Mouse (Mus musculus): Measurements from ENCODE around the gene Col6a2.

DNA sequence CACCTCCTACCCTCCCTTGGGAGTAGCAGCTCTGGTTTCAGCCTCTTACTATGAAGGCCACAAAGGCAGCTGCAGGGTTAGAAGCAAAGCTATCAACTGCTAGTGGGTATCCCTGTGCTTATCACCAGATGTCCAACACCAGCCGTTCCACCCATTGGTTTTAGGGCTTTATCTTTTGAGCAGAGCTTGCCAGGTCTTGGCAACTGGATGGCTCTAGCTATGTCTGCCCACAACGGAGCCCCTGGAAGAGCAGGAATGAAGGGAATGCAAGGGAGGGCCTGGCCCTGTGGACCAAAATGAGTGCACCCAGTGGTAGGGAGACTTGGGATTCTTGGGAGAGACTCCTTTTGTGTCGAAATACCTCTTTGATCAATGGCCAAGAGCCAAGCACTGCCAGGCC, 20.7 kb downstream of the Col6a2 start:
- TF ChIP-seq CTCF (IDR thresholded peaks at IDR 0.05; ENCODE audit: borderline replicate concordance, insufficient read depth, low read length): no peak
- TF ChIP-seq POLR2A (IDR thresholded peaks at IDR 0.05; ENCODE audit: low read depth, low read length): no peak

All from embryonic fibroblast, embryonic 13.5 days (primary cell).